Mouse (Mus musculus) lung, embryonic 16.5 days (tissue): Measurements from ENCODE around the gene Btbd9. TPM values are rescaled to one million over a fixed set of nuclear protein-coding genes. Genes with fewer than 3 reads are reported as not detected.

Experiments used
- ATAC-seq: fragments of 200-750 bp; cut with Nextera tagmentation; 2 replicates; pipeline ENCODE4 v1.8.0; 2017; ENCODE audit warnings: low read depth, mild to moderate bottlenecking, moderate library complexity
- H3K27ac ChIP-seq: fragments of 300-500 bp; sonication (generic); 2 replicates; pipeline ENCODE4 v1.5.1; 2014; ENCODE audit warnings: mild to moderate bottlenecking, control low read depth, low read length
- H3K27me3 ChIP-seq: fragments of 300-500 bp; sonication (generic); 2 replicates; pipeline ENCODE4 v1.6.1; 2014; ENCODE audit warnings: low read depth, low read length, mixed read lengths; ENCODE audit not compliant: control insufficient read depth, insufficient read depth
- H3K36me3 ChIP-seq: fragments of 300-500 bp; sonication (generic); 2 replicates; pipeline ENCODE4 v1.6.1; 2014; ENCODE audit warnings: low read length; ENCODE audit not compliant: control insufficient read depth, insufficient read depth
- H3K4me1 ChIP-seq: fragments of 300-500 bp; sonication (generic); replicated peaks from 2 replicates; pipeline ENCODE4 v1.6.1; 2014; ENCODE audit warnings: low read length, mixed read lengths; ENCODE audit not compliant: control insufficient read depth, insufficient read depth
- H3K4me2 ChIP-seq: fragments of 300-500 bp; sonication (generic); 2 replicates; pipeline ENCODE4 v1.6.1; 2014; ENCODE audit warnings: low read depth, low read length, control low read depth
- H3K4me3 ChIP-seq: fragments of 300-500 bp; sonication (generic); 2 replicates; pipeline ENCODE4 v1.5.1; 2014; ENCODE audit warnings: mild to moderate bottlenecking, low read length, control low read depth
- H3K9ac ChIP-seq: fragments of 300-500 bp; sonication (generic); 2 replicates; pipeline ENCODE4 v1.6.1; 2014; ENCODE audit warnings: low read length, control low read depth
- H3K9me3 ChIP-seq: fragments of 300-500 bp; sonication (generic); 2 replicates; pipeline ENCODE4 v1.6.1; 2016; ENCODE audit warnings: low read length; ENCODE audit not compliant: control insufficient read depth
- WGBS: fragments of 180-500 bp; shearing (Covaris S2); extraction: QIAGEN DNeasy Blood & Tissue Kit; methylation state at CpG from one replicate; pipeline ENCODE4 v1.1.7; 2014; 5-methylcytosine and 5-hydroxymethylcytosine counted together
- polyA plus RNA-seq: library from polyadenylated mRNA; unstranded; fragments of >200 nt; fragmentation: Nextera tagmentation; extraction: Ambion mirVana; gene quantifications from 2 replicates; pipeline ENCODE4 v1.2.1, GENCODE M21; 2015

Gene Btbd9
- polyA plus RNA-seq, 1 experiment from 2014 or later = 55.8 TPM

DNA sequence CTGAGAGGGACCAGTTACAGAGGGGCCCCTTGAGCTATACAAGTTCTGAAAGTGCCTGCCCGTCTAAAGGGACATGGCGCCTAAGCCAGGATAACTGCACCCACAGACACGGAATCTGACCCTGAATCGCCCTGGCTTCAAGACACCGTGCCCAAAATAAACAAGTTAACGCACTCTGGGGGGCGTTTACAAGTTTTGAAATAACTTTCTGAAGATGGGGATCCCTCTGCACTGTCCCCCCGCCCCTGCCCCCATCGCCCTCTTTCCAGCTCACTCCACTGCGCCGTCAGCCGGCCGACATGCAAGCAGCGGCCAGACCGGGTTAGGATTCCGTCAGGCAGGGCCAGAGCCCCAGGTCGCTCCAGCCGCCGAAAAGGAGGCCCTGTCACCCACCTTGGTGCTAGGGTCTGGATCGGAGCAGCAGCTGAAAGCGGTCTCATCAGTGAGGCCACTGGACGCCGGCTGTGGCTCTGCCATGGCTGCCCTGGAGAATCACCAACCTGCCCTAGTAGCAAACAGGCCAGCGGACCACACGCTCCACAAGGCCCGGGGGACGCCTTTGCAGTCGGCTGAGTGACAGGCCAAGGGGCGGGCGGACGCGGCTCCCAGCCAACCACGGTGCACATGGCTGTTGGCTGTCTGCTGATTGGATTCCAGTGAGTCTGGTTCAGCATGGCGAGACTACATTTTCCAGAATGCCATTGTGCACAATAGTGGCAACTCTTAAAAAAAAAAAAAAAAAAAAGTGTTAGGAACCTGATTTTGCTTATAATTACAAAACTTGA lies 36.0 kb upstream of the Btbd9 start:
- peaks cover 9% of the 10 kb centered on the region for H3K4me1 ChIP-seq
- peak overlapping the region; percentile 79 for H3K4me3 ChIP-seq
- under 1% methylated on average over 34 of the region's 34 CpGs for WGBS
- H3K36me3 ChIP-seq = no peaks in the 10 kb centered on the region
- H3K27me3 ChIP-seq = no peaks in the 10 kb centered on the region
- peak; percentile 100 for ATAC-seq
- H3K27ac ChIP-seq = peak overlapping the region; percentile 90
- no peaks in the 10 kb centered on the region for H3K9me3 ChIP-seq
- peak overlapping the region; percentile 91 for H3K9ac ChIP-seq
- H3K4me2 ChIP-seq = peak overlapping the region; percentile 75

- H3K4me1 ChIP-seq = peaks cover 9% of the 10 kb centered on the region
- 18% methylated on average over 18 of the region's 18 CpGs for WGBS
- H3K4me2 ChIP-seq = peak overlapping the region; percentile 75
- H3K27ac ChIP-seq = peak overlapping the region; percentile 90
- peak overlapping the region; percentile 91 for H3K9ac ChIP-seq
- no peaks in the 10 kb centered on the region for H3K36me3 ChIP-seq
- H3K4me3 ChIP-seq = peak overlapping the region; percentile 79
- no peaks in the 10 kb centered on the region for H3K27me3 ChIP-seq
- no peak for ATAC-seq
- no peaks in the 10 kb centered on the region for H3K9me3 ChIP-seq
These were observed 35.2 kb upstream of the Btbd9 start for GRCm38 (mm10) chr17:30611221-30612074.

DNA sequence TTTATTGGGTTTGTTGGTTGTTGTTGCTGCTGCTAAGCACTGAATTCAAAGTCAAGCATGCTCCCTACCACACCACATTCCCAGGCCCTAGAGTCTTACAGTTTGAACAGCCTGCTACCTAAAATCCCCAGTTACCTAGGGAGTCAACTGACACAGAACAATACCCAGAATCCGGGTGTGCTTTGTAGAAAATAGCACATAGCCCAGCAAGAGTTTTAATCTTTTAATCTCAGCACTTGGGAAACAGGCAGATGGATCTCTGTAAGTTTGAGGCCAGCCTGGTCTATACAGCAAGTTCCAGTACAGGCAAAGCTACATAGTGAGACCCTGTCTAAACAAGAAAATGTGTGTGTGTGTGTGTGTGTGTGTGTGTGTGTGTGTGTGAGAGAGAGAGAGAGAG lies 34.5 kb upstream of the Btbd9 start:
- WGBS = 64% methylated on average over 1 of the region's 1 CpGs
- Histone ChIP-seq H3K4me1 (peaks cover 9% of the 10 kb centered on the region), H3K27me3 (no peaks in the 10 kb centered on the region), H3K36me3 (no peaks in the 10 kb centered on the region), H3K9me3 (no peaks in the 10 kb centered on the region), H3K4me3 (no peak overlapping the region), H3K27ac (no peak overlapping the region), H3K4me2 (no peak overlapping the region), H3K9ac (no peak overlapping the region)
- ATAC-seq = no peak

- Histone ChIP-seq H3K27ac (no peak overlapping the region), H3K4me1 (peaks cover 9% of the 10 kb centered on the region), H3K27me3 (no peaks in the 10 kb centered on the region), H3K9ac (no peak overlapping the region), H3K4me3 (no peak overlapping the region), H3K9me3 (no peaks in the 10 kb centered on the region), H3K36me3 (no peaks in the 10 kb centered on the region), H3K4me2 (no peak overlapping the region)
- WGBS = 94% methylated on average over 5 of the region's 5 CpGs
- no peak for ATAC-seq
These were observed 33.7 kb upstream of the Btbd9 start for GRCm38 (mm10) chr17:30609980-30610307.

DNA sequence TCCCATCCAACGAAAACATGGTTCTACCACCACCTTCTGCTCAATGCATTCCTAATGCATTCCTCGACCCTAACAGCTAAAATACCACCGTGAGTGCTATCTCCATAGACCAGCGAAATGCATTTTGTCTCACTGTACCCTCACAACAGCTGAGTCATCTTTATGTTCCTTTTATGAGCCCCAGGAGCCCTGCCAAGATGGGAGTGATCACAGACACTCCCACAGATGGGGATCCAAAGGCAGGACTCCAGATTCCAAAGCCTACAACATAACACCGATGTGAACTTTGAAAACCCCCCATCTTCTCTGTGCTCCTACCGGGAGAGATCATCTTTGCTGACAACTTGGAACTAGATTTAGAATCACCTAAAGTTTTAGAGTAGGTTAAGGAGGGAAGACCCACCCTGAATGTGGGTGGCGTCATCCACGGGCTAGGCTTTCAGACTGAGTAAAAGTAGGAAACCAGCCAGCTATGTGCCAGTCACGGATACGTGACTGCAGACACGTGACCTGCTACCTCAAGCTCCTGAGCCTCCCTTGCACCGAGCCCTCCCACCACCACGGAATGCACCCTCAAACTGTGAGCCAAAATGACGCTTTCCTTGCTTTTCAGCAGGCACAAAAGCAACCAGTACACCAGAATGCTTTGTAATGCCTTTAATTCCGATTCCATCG lies 33.2 kb upstream of the Btbd9 start:
- Histone ChIP-seq H3K27ac (no peak overlapping the region), H3K4me2 (no peak overlapping the region), H3K4me3 (no peak overlapping the region), H3K9ac (no peak overlapping the region), H3K36me3 (no peaks in the 10 kb centered on the region), H3K9me3 (no peaks in the 10 kb centered on the region), H3K27me3 (no peaks in the 10 kb centered on the region), H3K4me1 (peaks cover 9% of the 10 kb centered on the region)
- WGBS = 80% methylated on average over 16 of the region's 16 CpGs
- no peak for ATAC-seq

GRCm38 (mm10) chr17:30607909-30608495 lies 31.7 kb upstream of the Btbd9 start:
- 66% methylated on average over 8 of the region's 8 CpGs for WGBS
- Histone ChIP-seq H3K9me3 (no peaks in the 10 kb centered on the region), H3K36me3 (peaks cover 3% of the 10 kb centered on the region), H3K4me2 (no peak overlapping the region), H3K9ac (no peak overlapping the region), H3K4me3 (no peak overlapping the region), H3K27ac (0 out of 2 replicates have a peak overlapping the region, but pooled peaks have one; percentile 15), H3K27me3 (no peaks in the 10 kb centered on the region), H3K4me1 (peaks cover 9% of the 10 kb centered on the region)
- ATAC-seq = no peak

DNA sequence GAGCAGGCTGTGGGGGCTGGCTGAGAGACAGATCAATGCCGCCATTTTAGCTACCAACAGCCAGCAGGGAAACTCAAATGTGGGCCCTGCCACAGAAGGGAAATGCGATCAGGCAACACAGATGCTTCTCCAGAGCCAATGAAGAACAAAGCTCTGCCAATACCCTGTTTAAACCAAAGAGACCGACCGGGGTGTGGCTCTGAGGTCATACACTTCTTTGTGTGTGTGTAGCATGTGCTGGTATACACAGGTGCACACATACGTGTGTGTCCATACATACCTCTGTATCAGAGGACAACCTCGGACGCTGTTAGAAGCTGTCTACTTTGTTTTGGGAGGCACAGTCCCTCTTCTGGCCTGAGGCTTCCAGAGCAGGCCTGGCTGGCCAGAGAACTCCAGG lies 31.0 kb upstream of the Btbd9 start:
- WGBS = 90% methylated on average over 7 of the region's 7 CpGs

GRCm38 (mm10) chr17:30606634-30607081 lies 30.4 kb upstream of the Btbd9 start:
- H3K9me3 ChIP-seq = no peaks in the 10 kb centered on the region
- no peak for ATAC-seq
- H3K4me3 ChIP-seq = no peak overlapping the region
- peaks cover 16% of the 10 kb centered on the region for H3K36me3 ChIP-seq
- H3K4me2 ChIP-seq = no peak overlapping the region
- 90% methylated on average over 8 of the region's 8 CpGs for WGBS
- no peak overlapping the region for H3K27ac ChIP-seq
- H3K4me1 ChIP-seq = peaks cover 9% of the 10 kb centered on the region
- no peak overlapping the region for H3K9ac ChIP-seq
- no peaks in the 10 kb centered on the region for H3K27me3 ChIP-seq

More for the DNA sequence above, 31.0 kb upstream of the Btbd9 start:
- ATAC-seq = no peak
- Histone ChIP-seq H3K4me1 (peaks cover 9% of the 10 kb centered on the region), H3K27me3 (no peaks in the 10 kb centered on the region), H3K36me3 (peaks cover 9% of the 10 kb centered on the region), H3K4me2 (no peak overlapping the region), H3K27ac (no peak overlapping the region), H3K9me3 (no peaks in the 10 kb centered on the region), H3K9ac (no peak overlapping the region), H3K4me3 (no peak overlapping the region)
